Mouse (Mus musculus) forebrain, postnatal 0 days (tissue): ENCODE results near the gene Klk7. TPM values are rescaled to one million over a fixed set of nuclear protein-coding genes. Genes with fewer than 3 reads are reported as not detected.

Source experiments
- ATAC-seq: fragments of 200-750 bp; cut with Nextera tagmentation; 2 replicates; pipeline ENCODE4 v1.8.0; 2017; ENCODE audit warnings: mild to moderate bottlenecking, moderate library complexity
- DNase-seq: peaks from one replicate; pipeline ENCODE4 v3.0.0-alpha.2; 2015
- H3K27ac ChIP-seq: fragments of 300-500 bp; sonication (generic); 2 replicates; pipeline ENCODE4 v1.5.1; 2014; ENCODE audit warnings: low read depth, mild to moderate bottlenecking, antibody characterized with exemption, low read length, moderate library complexity, mixed read lengths
- H3K27me3 ChIP-seq: fragments of 300-500 bp; sonication (generic); 2 replicates; pipeline ENCODE4 v1.6.1; 2014; ENCODE audit warnings: mild to moderate bottlenecking, low read length, mixed read lengths; ENCODE audit not compliant: insufficient read depth
- H3K36me3 ChIP-seq: fragments of 300-500 bp; sonication (generic); 2 replicates; pipeline ENCODE4 v1.6.1; 2014; ENCODE audit warnings: mild to moderate bottlenecking, moderate library complexity; ENCODE audit not compliant: insufficient read depth
- H3K4me1 ChIP-seq: fragments of 300-500 bp; sonication (generic); 2 replicates; pipeline ENCODE4 v1.6.1; 2014; ENCODE audit warnings: antibody characterized with exemption; ENCODE audit not compliant: insufficient read depth
- H3K4me2 ChIP-seq: fragments of 300-500 bp; sonication (generic); 2 replicates; pipeline ENCODE4 v1.6.1; 2014; ENCODE audit warnings: low read depth, mild to moderate bottlenecking, moderate library complexity
- H3K4me3 ChIP-seq: fragments of 300-500 bp; sonication (generic); 2 replicates; pipeline ENCODE4 v1.5.1; 2014; ENCODE audit warnings: low read depth, low read length, mixed read lengths
- H3K9ac ChIP-seq: fragments of 300-500 bp; sonication (generic); 2 replicates; pipeline ENCODE4 v1.6.1; 2014; ENCODE audit warnings: mild to moderate bottlenecking
- H3K9me3 ChIP-seq: fragments of 300-500 bp; sonication (generic); 2 replicates; pipeline ENCODE4 v1.6.1; 2016; ENCODE audit warnings: low read length
- CTCF ChIP-seq: sonication (generic); IDR thresholded peaks from 2 replicates; pipeline ENCODE4 v1.5.1; 2016; ENCODE audit warnings: antibody characterized with exemption, control low read depth, low read depth
- WGBS: fragments of 180-500 bp; shearing (Covaris S2); extraction: QIAGEN DNeasy Blood & Tissue Kit; methylation state at CpG from one replicate; pipeline ENCODE4 v1.1.7; 2014; 5-methylcytosine and 5-hydroxymethylcytosine counted together
- polyA plus RNA-seq: library from polyadenylated mRNA; unstranded; fragments of >200 nt; fragmentation: Nextera tagmentation; extraction: Ambion mirVana; gene quantifications from 2 replicates; pipeline ENCODE4 v1.2.1, GENCODE M21; 2015
- total RNA-seq: library from RNA; depleted of rRNA; stranded (reverse); fragments of >200 nt; gene quantifications from 2 replicates; pipeline ENCODE4 v1.2.3, GENCODE M21; 2014

Klk7 gene
- total and polyA plus RNA-seq, 2 experiments from 2014 or later = 0.18 TPM; not detected in 1

DNA sequence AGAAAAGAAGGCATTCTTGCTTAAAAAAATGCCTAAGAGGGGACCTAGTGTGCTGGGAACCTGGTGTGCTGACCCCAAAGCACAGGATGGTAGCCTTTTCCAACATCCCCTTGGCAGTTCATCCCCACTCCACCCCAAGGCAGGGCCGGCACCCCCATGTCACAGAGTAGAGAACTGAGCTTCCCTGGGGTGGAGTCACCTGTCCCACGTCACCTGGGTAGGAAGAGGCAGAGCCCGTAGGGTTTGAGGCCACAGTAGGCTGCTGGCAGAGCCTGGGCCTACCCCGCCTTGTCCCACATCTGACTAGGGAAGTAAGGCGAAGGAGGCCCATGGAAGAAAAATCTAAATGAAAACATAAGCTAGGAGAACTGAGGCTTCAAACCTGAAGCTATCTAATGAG, 36.7 kb upstream of the Klk7 start, which contains the start of gene Klk11:
Gene Klk11 (plus strand): TSS at position 241 of the 400 bp plus-strand sequence.
- H3K36me3 ChIP-seq = no peaks in the 10 kb centered on the region
- no peak within 1 kb of the TSS for H3K4me3 ChIP-seq
- no peaks in the 10 kb centered on the region for H3K27me3 ChIP-seq
- H3K9ac ChIP-seq = no peak within 1 kb of the TSS
- no peaks in the 10 kb centered on the region for H3K4me1 ChIP-seq
- ATAC-seq (no peak), DNase-seq (no peak)
- WGBS = 90% methylated on average over 5 of the region's 5 CpGs
- H3K27ac ChIP-seq = no peak within 1 kb of the TSS
- no peak for TF ChIP-seq CTCF
- H3K4me2 ChIP-seq = no peak within 1 kb of the TSS
- no peaks in the 10 kb centered on the region for H3K9me3 ChIP-seq

DNA sequence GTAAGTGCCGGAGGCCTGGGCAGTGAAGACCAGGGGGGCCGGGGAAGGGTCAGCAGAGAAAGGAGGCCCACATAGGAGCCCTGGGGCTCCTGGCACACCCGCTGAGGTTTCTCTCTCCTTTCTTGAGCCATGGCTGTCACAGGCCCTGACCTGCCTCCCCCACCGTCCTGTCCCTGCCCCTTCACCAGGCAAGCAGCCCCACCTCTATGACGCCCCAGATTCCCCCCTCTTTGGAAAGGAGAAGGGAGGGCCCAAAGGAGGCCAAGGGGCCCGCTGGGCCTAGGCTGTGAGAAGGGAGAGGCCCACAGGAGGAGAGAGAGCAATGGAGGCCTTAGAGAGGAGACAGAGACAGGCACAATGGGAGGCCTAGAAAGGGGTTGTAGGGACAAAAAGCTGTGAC, 36.3 kb upstream of the Klk7 start:
- Histone ChIP-seq H3K9ac (no peak overlapping the region), H3K27ac (no peak overlapping the region), H3K9me3 (no peaks in the 10 kb centered on the region), H3K36me3 (no peaks in the 10 kb centered on the region), H3K27me3 (no peaks in the 10 kb centered on the region), H3K4me1 (no peaks in the 10 kb centered on the region), H3K4me2 (no peak overlapping the region), H3K4me3 (no peak overlapping the region)
- ATAC-seq = no peak
- TF ChIP-seq CTCF = no peak
- 40% methylated on average over 6 of the region's 6 CpGs for WGBS
- DNase-seq = no peak

DNA sequence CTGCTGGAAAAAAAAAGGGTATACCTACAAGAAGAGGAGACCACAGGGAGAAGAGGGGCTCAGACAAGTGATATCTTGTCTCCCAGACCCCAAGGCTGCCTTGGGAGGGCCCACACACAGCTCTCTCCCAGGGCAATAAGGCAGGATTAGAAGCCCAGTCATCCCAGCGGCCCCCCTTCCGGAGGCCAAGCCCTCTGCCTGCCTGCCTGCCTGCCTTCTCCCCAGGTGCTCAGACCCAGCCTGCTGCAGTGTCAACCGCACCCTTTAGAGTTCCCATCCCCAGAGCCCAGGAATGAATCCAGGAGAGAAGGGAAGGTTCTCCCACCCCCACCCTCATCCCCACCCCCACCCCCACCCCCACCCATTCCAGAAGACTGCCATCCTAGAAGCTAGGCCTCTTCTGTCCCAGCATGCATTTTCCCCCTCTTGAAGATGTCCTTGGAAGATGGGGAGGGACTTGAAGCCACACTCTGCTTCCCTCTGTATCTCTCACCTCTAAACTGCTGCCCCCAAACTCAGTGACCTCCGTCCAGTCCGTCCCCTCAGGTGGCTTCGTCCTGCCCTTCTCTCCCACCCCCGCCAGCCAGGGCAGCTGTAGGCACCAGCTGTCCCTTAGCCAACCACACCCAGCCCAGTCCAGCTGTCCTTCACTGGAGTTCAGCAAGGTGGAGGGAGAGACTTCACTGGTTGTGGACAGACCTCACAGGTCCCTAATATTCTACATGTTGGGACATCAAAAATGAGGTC, 35.6 kb upstream of the Klk7 start:
- no peaks in the 10 kb centered on the region for H3K27me3 ChIP-seq
- 52% methylated on average over 7 of the region's 7 CpGs for WGBS

DNA sequence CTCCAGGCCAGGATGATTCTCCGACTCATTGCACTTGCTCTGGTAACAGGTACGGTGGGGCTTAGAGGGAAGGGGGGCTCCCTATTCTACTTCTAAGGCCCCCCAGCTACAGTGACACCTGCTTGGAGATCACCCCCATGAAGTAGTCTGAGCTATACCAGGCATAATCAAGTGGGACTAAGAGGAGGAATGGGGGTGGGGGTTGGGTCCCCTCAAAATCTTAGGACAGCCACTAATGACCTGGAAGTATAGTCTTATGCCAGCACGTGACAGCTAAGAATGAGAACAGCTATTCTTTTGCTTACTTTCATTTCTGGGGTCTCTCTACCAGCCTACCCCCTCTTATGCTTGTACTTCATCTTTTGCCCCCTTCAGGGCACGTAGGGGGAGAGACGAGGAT, 34.6 kb upstream of the Klk7 start:
- Histone ChIP-seq H3K9me3 (no peaks in the 10 kb centered on the region), H3K27ac (no peak overlapping the region), H3K4me3 (no peak overlapping the region), H3K9ac (no peak overlapping the region), H3K4me1 (no peaks in the 10 kb centered on the region), H3K27me3 (no peaks in the 10 kb centered on the region), H3K36me3 (no peaks in the 10 kb centered on the region), H3K4me2 (no peak overlapping the region)
- 83% methylated on average over 5 of the region's 5 CpGs for WGBS
- DNase-seq (no peak), ATAC-seq (no peak)
- no peak for TF ChIP-seq CTCF

More for the DNA sequence above, 35.6 kb upstream of the Klk7 start:
- H3K9me3 ChIP-seq = no peaks in the 10 kb centered on the region
- H3K4me3 ChIP-seq = no peak overlapping the region
- no peaks in the 10 kb centered on the region for H3K36me3 ChIP-seq
- no peaks in the 10 kb centered on the region for H3K4me1 ChIP-seq
- no peak for TF ChIP-seq CTCF
- no peak overlapping the region for H3K4me2 ChIP-seq
- DNase-seq (no peak), ATAC-seq (no peak)
- H3K9ac ChIP-seq = no peak overlapping the region
- no peak overlapping the region for H3K27ac ChIP-seq

DNA sequence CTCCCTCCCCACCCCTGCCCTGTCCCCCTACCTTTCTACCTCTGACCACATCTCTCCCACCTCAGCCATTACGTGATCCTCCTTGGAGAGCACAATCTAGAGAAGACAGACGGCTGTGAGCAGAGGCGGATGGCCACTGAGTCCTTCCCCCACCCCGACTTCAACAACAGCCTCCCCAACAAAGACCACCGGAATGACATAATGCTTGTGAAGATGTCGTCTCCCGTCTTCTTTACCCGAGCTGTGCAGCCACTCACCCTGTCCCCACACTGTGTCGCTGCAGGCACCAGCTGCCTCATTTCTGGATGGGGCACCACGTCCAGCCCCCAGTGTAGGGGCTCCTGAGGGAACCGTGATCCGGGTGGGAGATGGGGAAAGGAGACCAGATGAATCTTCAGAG, 33.7 kb upstream of the Klk7 start:
- ATAC-seq = no peak
- no peak overlapping the region for H3K27ac ChIP-seq
- no peak overlapping the region for H3K4me2 ChIP-seq
- TF ChIP-seq CTCF = no peak
- no peak overlapping the region for H3K9ac ChIP-seq
- no peaks in the 10 kb centered on the region for H3K9me3 ChIP-seq
- no peaks in the 10 kb centered on the region for H3K27me3 ChIP-seq
- no peak for DNase-seq
- 90% methylated on average over 12 of the region's 12 CpGs for WGBS
- no peaks in the 10 kb centered on the region for H3K36me3 ChIP-seq
- H3K4me1 ChIP-seq = no peaks in the 10 kb centered on the region
- no peak overlapping the region for H3K4me3 ChIP-seq

DNA sequence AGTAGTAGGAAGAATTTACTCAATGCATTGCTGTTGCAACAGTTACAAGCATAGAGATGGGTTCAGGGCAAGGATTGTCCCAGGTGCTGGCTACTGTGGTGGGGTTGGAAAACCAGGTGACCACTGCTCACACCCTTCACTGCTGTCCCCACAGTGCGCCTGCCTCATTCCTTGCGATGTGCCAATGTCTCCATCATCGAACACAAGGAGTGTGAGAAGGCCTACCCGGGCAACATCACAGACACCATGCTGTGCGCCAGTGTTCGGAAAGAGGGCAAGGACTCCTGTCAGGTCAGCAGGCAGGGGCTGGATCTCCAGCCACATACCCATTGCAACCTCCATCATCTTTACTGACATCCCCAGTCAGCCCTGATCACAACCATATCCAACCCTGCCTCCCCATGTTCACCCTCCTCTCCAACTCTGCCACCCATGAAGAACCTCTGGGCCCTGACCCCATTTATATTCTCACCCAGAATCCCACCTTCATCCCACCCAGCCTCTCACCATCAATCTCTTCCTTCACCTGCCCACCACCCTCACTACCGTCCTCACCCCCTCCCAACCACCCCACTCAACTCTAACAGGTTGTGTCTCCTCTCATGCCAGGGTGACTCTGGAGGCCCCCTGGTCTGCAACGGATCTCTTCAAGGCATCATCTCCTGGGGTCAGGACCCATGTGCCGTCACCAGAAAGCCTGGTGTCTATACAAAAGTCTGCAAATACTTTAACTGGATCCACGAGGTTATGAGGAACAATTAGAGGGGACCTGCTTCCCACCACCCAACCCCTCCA, 32.7 kb upstream of the Klk7 start:
- no peaks in the 10 kb centered on the region for H3K4me1 ChIP-seq
- ATAC-seq (no peak), DNase-seq (no peak)
- H3K9ac ChIP-seq = no peak overlapping the region
- H3K27me3 ChIP-seq = no peaks in the 10 kb centered on the region
- no peak overlapping the region for H3K27ac ChIP-seq
- no peak overlapping the region for H3K4me3 ChIP-seq
- no peaks in the 10 kb centered on the region for H3K36me3 ChIP-seq
- no peak for TF ChIP-seq CTCF
- WGBS = 91% methylated on average over 10 of the region's 10 CpGs
- H3K4me2 ChIP-seq = no peak overlapping the region
- H3K9me3 ChIP-seq = no peaks in the 10 kb centered on the region

DNA sequence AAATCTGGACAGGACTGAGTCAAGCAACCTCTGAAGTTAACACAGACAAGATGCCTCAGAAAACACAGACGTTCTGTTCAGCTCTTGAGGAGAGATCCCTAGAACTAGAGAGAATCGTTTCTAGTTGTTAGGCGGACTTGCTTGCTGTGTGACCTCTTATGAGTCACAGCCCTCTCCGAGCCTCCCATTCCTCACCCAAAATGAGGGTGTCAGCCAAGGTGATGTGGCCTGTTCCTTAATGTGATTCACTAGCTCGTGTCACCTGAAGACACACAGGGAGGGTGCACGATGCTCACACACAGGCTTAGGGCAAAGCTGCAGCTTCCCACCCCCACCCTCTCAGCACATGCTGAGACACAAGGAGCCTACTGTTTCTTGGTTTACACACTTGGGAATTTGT, 30.9 kb upstream of the Klk7 start:
- Histone ChIP-seq H3K9ac (no peak overlapping the region), H3K27me3 (no peaks in the 10 kb centered on the region), H3K9me3 (no peaks in the 10 kb centered on the region), H3K4me3 (no peak overlapping the region), H3K4me1 (no peaks in the 10 kb centered on the region), H3K36me3 (no peaks in the 10 kb centered on the region), H3K4me2 (no peak overlapping the region), H3K27ac (no peak overlapping the region)
- DNase-seq (no peak), ATAC-seq (no peak)
- TF ChIP-seq CTCF = no peak
- WGBS = 64% methylated on average over 6 of the region's 6 CpGs
